Mouse (Mus musculus) lung, embryonic 14.5 days (tissue): ENCODE measurements around the gene Astn2. TPM values are rescaled to one million over a fixed set of nuclear protein-coding genes. Genes with fewer than 3 reads are reported as not detected.

Experiments used
- ATAC-seq: fragments of 200-750 bp; cut with Nextera tagmentation; 2 replicates; pipeline ENCODE4 v1.8.0; 2017; ENCODE audit warnings: mild to moderate bottlenecking, moderate TSS enrichment, moderate library complexity; ENCODE audit not compliant: insufficient read depth
- DNase-seq: peaks from one replicate; pipeline ENCODE4 v3.0.0-alpha.2; 2015
- H3K27ac ChIP-seq: fragments of 300-500 bp; sonication (generic); 2 replicates; pipeline ENCODE4 v1.5.1; 2014; ENCODE audit warnings: low read depth, mild to moderate bottlenecking, moderate library complexity
- H3K27me3 ChIP-seq: fragments of 300-500 bp; sonication (generic); 2 replicates; pipeline ENCODE4 v1.6.1; 2014; ENCODE audit warnings: low read length, control low read depth; ENCODE audit not compliant: insufficient read depth
- H3K36me3 ChIP-seq: fragments of 300-500 bp; sonication (generic); 2 replicates; pipeline ENCODE4 v1.6.1; 2014; ENCODE audit warnings: control low read depth; ENCODE audit not compliant: insufficient read depth
- H3K4me1 ChIP-seq: fragments of 300-500 bp; sonication (generic); 2 replicates; pipeline ENCODE4 v1.6.1; 2014; ENCODE audit warnings: antibody characterized with exemption, control low read depth; ENCODE audit not compliant: insufficient read depth
- H3K4me2 ChIP-seq: fragments of 300-500 bp; sonication (generic); 2 replicates; pipeline ENCODE4 v1.6.1; 2014; ENCODE audit warnings: mild to moderate bottlenecking
- H3K4me3 ChIP-seq: fragments of 300-500 bp; sonication (generic); 2 replicates; pipeline ENCODE4 v1.5.1; 2014; ENCODE audit warnings: low read depth, low read length
- H3K9ac ChIP-seq: fragments of 300-500 bp; sonication (generic); 2 replicates; pipeline ENCODE4 v1.6.1; 2014
- H3K9me3 ChIP-seq: fragments of 300-500 bp; sonication (generic); 2 replicates; pipeline ENCODE4 v1.6.1; 2016; ENCODE audit warnings: low read depth, low read length, control low read depth
- CTCF ChIP-seq: IDR thresholded peaks from 2 replicates; pipeline ENCODE4 v1.5.1; 2016; ENCODE audit warnings: antibody characterized with exemption, low read depth
- WGBS: fragments of 180-500 bp; shearing (Covaris S2); extraction: QIAGEN DNeasy Blood & Tissue Kit; methylation state at CpG from one replicate; pipeline ENCODE4 v1.1.7; 2014; 5-methylcytosine and 5-hydroxymethylcytosine counted together
- polyA plus RNA-seq: library from polyadenylated mRNA; unstranded; fragments of >200 nt; fragmentation: Nextera tagmentation; extraction: Ambion mirVana; gene quantifications from 2 replicates; pipeline ENCODE4 v1.2.1, GENCODE M21; 2014

Astn2 gene
- polyA plus RNA-seq, 1 experiment from 2014 or later: 1.1 TPM

GRCm38 (mm10) chr4:66264031-66264430 is 140.4 kb downstream of the Astn2 start:
- no peak overlapping the region for H3K4me2 ChIP-seq
- no peak for TF ChIP-seq CTCF
- no peaks in the 10 kb centered on the region for H3K27me3 ChIP-seq
- no peaks in the 10 kb centered on the region for H3K36me3 ChIP-seq
- no peak overlapping the region for H3K27ac ChIP-seq
- no peak overlapping the region for H3K9ac ChIP-seq
- ATAC-seq: no peak
- no peak overlapping the region for H3K4me3 ChIP-seq
- 67% methylated on average over 4 of the region's 4 CpGs for WGBS
- DNase-seq: no peak
- no peaks in the 10 kb centered on the region for H3K9me3 ChIP-seq
- no peaks in the 10 kb centered on the region for H3K4me1 ChIP-seq

- Histone ChIP-seq H3K4me1 (no peaks in the 10 kb centered on the region), H3K4me3 (no peak overlapping the region), H3K27ac (no peak overlapping the region), H3K4me2 (no peak overlapping the region), H3K9me3 (no peaks in the 10 kb centered on the region), H3K27me3 (no peaks in the 10 kb centered on the region), H3K36me3 (no peaks in the 10 kb centered on the region), H3K9ac (no peak overlapping the region)
- 79% methylated on average over 3 of the region's 3 CpGs for WGBS
- no peak for DNase-seq
- ATAC-seq: no peak
- no peak for TF ChIP-seq CTCF
Measured at GRCm38 (mm10) chr4:66261276-66261675, 143.1 kb downstream of the Astn2 start.

GRCm38 (mm10) chr4:66258905-66259304 is 145.5 kb downstream of the Astn2 start:
- H3K27me3 ChIP-seq: no peaks in the 10 kb centered on the region
- no peak overlapping the region for H3K4me3 ChIP-seq
- no peaks in the 10 kb centered on the region for H3K4me1 ChIP-seq
- H3K4me2 ChIP-seq: no peak overlapping the region
- no peaks in the 10 kb centered on the region for H3K9me3 ChIP-seq
- H3K9ac ChIP-seq: no peak overlapping the region
- no peak for TF ChIP-seq CTCF
- no peak overlapping the region for H3K27ac ChIP-seq
- DNase-seq (no peak), ATAC-seq (no peak)
- WGBS: 73% methylated on average over 2 of the region's 2 CpGs
- no peaks in the 10 kb centered on the region for H3K36me3 ChIP-seq

- TF ChIP-seq CTCF: no peak
- DNase-seq (no peak), ATAC-seq (no peak)
- no peak overlapping the region for H3K27ac ChIP-seq
- H3K36me3 ChIP-seq: no peaks in the 10 kb centered on the region
- H3K9ac ChIP-seq: no peak overlapping the region
- H3K4me3 ChIP-seq: no peak overlapping the region
- no peaks in the 10 kb centered on the region for H3K27me3 ChIP-seq
- no peaks in the 10 kb centered on the region for H3K9me3 ChIP-seq
- H3K4me1 ChIP-seq: no peaks in the 10 kb centered on the region
- H3K4me2 ChIP-seq: no peak overlapping the region
- 79% methylated on average over 4 of the region's 4 CpGs for WGBS
Measured at GRCm38 (mm10) chr4:66254695-66255492, 149.5 kb downstream of the Astn2 start.

- no peak overlapping the region for H3K4me3 ChIP-seq
- no peaks in the 10 kb centered on the region for H3K27me3 ChIP-seq
- no peak overlapping the region for H3K27ac ChIP-seq
- no peaks in the 10 kb centered on the region for H3K4me1 ChIP-seq
- WGBS: 29% methylated on average over 8 of the region's 8 CpGs
- no peak overlapping the region for H3K9ac ChIP-seq
- no peak overlapping the region for H3K4me2 ChIP-seq
- no peaks in the 10 kb centered on the region for H3K36me3 ChIP-seq
- H3K9me3 ChIP-seq: no peaks in the 10 kb centered on the region
- no peak for TF ChIP-seq CTCF
- DNase-seq: peak; percentile 31
- no peak for ATAC-seq
Measured at GRCm38 (mm10) chr4:66248521-66248920, 155.9 kb downstream of the Astn2 start.

- Histone ChIP-seq H3K4me2 (no peak overlapping the region), H3K9ac (no peak overlapping the region), H3K4me3 (no peak overlapping the region), H3K27ac (no peak overlapping the region), H3K9me3 (no peaks in the 10 kb centered on the region), H3K27me3 (no peaks in the 10 kb centered on the region), H3K36me3 (no peaks in the 10 kb centered on the region), H3K4me1 (no peaks in the 10 kb centered on the region)
- DNase-seq (no peak), ATAC-seq (no peak)
- TF ChIP-seq CTCF: no peak
Measured at GRCm38 (mm10) chr4:66242683-66243082, 161.7 kb downstream of the Astn2 start.

- Histone ChIP-seq H3K27me3 (no peaks in the 10 kb centered on the region), H3K4me3 (no peak overlapping the region), H3K9ac (no peak overlapping the region), H3K9me3 (no peaks in the 10 kb centered on the region), H3K4me1 (no peaks in the 10 kb centered on the region), H3K4me2 (no peak overlapping the region), H3K36me3 (no peaks in the 10 kb centered on the region), H3K27ac (no peak overlapping the region)
- DNase-seq (no peak), ATAC-seq (no peak)
- WGBS: 95% methylated on average over 3 of the region's 3 CpGs
- TF ChIP-seq CTCF: no peak
Measured at GRCm38 (mm10) chr4:66232799-66233198, 171.6 kb downstream of the Astn2 start.
